Mouse (Mus musculus): Measurements from ENCODE around the gene Lamb3. TPM values are rescaled to one million over a fixed set of nuclear protein-coding genes. Genes with fewer than 3 reads are reported as not detected.

The Lamb3 gene
- polyA plus RNA-seq, 1 experiment from 2014 or later = 1.2 TPM

DNA sequence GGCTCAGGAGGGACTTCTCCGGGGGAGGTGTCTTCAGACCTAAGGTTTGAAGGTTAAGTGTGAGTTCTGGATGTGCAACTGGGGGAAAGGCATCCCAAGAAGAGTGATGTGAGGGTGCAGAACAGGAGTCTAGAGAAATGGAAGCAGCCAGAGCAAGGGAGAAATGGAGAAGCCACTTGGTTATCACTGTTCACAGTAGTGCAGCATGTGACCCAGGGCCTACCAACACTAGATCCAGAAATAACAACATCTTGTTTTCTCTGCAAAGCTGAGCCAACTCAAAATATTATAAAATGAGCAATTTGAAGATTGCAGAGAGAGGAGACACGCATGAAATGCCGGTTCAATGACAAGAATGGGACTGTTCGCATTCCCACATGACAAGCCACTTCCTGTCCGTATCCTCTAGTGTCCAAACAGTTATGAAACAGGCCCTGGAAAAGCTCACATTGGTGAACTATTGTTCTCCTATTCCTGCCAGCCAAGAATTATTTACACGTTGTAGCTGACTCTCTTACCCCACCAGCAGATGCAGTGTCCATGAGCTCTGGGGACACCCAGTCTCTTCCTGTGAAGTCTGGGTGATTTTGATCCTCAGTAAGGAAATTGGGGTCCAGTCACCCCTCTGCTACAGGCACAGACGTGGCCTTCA lies 54.5 kb downstream of the Lamb3 start:
- H3K9ac ChIP-seq (ENCODE audit: low read depth, low read length) = no peak overlapping the region
- ATAC-seq (ENCODE audit: low read depth) = peak; percentile 58
- H3K9me3 ChIP-seq (replicated peaks; ENCODE audit: control insufficient read depth, low read length) = no peaks in the 10 kb centered on the region
- no peaks in the 10 kb centered on the region for H3K36me3 ChIP-seq (ENCODE audit: control insufficient read depth, insufficient read depth)
- no peak overlapping the region for H3K4me3 ChIP-seq (ENCODE audit: low read depth, low read length)
- H3K27ac ChIP-seq (ENCODE audit: low read length) = 0 out of 2 replicates have a peak overlapping the region, but pooled peaks have one; percentile 26
- no peak overlapping the region for H3K4me2 ChIP-seq (ENCODE audit: low read depth, low read length)
- no peaks in the 10 kb centered on the region for H3K27me3 ChIP-seq (ENCODE audit: control insufficient read depth, insufficient read depth, low read depth, low read length)
- WGBS (ENCODE audit: insufficient replicate concordance) = 40% methylated on average over 7 of the region's 7 CpGs
- H3K4me1 ChIP-seq (ENCODE audit: control insufficient read depth, low read depth, low read length) = no peaks in the 10 kb centered on the region

DNA sequence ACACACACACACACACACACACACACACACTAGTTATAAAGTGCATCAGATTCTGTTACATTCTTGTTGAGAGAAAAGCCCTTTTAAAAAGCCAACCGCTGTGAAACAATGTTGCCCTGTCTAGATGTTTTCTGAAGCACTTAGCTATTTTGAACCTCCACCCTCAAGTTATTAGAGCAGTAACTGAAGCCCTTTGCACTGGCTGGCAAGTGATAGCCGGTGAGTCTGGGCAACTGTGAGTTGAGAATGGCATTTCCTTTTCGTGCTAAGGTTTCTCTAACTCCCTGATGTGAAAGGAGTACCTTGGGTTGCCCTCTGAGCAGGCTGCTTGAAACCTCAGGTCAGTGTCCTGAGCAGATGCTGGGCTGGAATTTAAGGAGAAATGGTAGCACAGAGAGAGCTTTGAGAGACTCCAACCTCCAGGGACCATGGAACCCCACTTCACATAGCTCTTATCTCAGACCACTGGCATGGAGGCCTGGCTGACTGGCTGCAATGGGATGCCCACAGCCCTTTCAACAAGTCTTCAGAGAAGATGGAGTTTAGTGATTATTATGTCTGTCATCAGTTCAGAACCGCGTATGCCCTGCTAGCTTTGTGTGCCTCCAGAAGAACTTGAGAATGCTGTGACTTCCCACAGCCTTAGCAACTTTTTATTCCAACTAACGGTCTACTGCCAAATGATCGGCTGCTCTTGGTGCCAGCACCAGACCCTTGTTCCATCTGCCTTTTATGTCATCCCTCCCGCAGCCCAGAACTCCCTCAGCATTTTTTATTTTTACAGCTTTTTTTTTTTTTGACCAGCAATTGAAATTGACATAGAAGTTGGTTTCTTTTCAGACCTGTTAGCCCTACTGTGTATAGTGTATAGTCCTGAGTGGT lies 55.8 kb downstream of the Lamb3 start:
- H3K9ac ChIP-seq (ENCODE audit: low read depth, low read length) = no peak overlapping the region
- H3K4me2 ChIP-seq (ENCODE audit: low read depth, low read length) = no peak overlapping the region
- H3K9me3 ChIP-seq (replicated peaks; ENCODE audit: control insufficient read depth, low read length) = no peaks in the 10 kb centered on the region
- H3K4me3 ChIP-seq (ENCODE audit: low read depth, low read length) = no peak overlapping the region
- no peaks in the 10 kb centered on the region for H3K4me1 ChIP-seq (ENCODE audit: control insufficient read depth, low read depth, low read length)
- H3K27ac ChIP-seq (ENCODE audit: low read length) = no peak overlapping the region
- H3K36me3 ChIP-seq (ENCODE audit: control insufficient read depth, insufficient read depth) = no peaks in the 10 kb centered on the region
- 51% methylated on average over 8 of the region's 8 CpGs for WGBS (ENCODE audit: insufficient replicate concordance)
- no peaks in the 10 kb centered on the region for H3K27me3 ChIP-seq (ENCODE audit: control insufficient read depth, insufficient read depth, low read depth, low read length)
- no peak for ATAC-seq (ENCODE audit: low read depth)

DNA sequence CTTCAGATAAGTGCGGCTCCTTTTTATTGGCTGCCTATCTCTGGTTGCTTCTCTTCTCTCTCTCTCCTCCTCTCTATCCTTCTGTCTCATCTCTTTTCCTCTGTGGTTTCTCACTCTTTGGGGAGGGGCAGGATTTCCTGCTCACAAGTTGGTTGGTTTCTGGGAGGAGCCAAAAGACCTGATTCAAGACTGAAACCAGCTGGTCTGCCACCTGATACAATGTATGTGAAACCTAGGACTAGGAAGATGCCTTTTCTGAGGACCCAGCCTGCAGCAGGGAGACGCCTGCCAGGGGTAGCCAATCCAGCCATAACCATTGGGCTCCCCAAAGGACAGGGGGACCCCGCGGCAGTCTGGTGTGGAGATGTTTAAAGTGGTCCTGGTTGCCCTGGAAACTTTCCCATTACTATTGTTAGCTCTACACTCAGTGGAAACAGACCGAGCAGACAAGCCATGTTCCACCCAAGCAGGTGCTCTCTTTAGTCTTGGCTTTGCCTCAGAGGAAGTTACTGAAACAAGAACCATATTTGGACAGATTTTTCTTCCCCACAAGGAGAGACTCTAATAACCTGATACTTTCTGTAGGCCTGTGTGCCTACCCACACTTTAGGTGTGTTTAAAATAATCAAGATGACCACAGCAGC lies 56.6 kb downstream of the Lamb3 start, which contains the start of gene Hsd11b1:
Gene Hsd11b1 (minus strand): TSS at position 121 of the 644 bp plus-strand sequence.
- no peaks in the 10 kb centered on the region for H3K4me1 ChIP-seq (ENCODE audit: control insufficient read depth, low read depth, low read length)
- H3K4me2 ChIP-seq (ENCODE audit: low read depth, low read length) = no peak within 1 kb of the TSS
- H3K27ac ChIP-seq (ENCODE audit: low read length) = no peak within 1 kb of the TSS
- H3K4me3 ChIP-seq (ENCODE audit: low read depth, low read length) = no peak within 1 kb of the TSS
- no peaks in the 10 kb centered on the region for H3K36me3 ChIP-seq (ENCODE audit: control insufficient read depth, insufficient read depth)
- H3K9me3 ChIP-seq (replicated peaks; ENCODE audit: control insufficient read depth, low read length) = no peaks in the 10 kb centered on the region
- 24% methylated on average over 5 of the region's 5 CpGs for WGBS (ENCODE audit: insufficient replicate concordance)
- H3K27me3 ChIP-seq (ENCODE audit: control insufficient read depth, insufficient read depth, low read depth, low read length) = no peaks in the 10 kb centered on the region
- no peak within 1 kb of the TSS for H3K9ac ChIP-seq (ENCODE audit: low read depth, low read length)
- ATAC-seq (ENCODE audit: low read depth) = no peak

DNA sequence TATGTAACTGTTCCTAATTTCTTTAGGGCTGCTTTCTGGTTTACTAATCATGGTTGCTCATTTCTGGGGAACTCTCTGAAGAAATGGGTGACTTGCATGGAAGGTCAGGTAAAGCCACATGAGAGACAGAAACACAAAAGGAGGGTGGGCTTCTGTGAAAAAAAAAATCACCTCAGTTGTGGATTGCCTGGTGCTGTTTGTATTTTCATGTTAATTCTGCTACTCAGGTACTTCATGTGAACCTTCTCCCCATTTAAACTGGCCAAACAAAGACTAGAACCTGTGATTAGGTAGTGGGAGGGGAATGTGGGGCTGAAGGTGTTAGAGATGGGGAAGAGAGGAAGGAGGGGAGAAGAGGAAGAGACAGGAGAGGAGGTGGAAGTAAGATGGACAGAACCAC lies 58.2 kb downstream of the Lamb3 start:
- Histone ChIP-seq H3K36me3 (ENCODE audit: control insufficient read depth, insufficient read depth) (no peaks in the 10 kb centered on the region), H3K27ac (ENCODE audit: low read length) (no peak overlapping the region), H3K4me3 (ENCODE audit: low read depth, low read length) (no peak overlapping the region), H3K4me1 (ENCODE audit: control insufficient read depth, low read depth, low read length) (no peaks in the 10 kb centered on the region), H3K4me2 (ENCODE audit: low read depth, low read length) (no peak overlapping the region), H3K9me3 (replicated peaks; ENCODE audit: control insufficient read depth, low read length) (no peaks in the 10 kb centered on the region), H3K9ac (ENCODE audit: low read depth, low read length) (no peak overlapping the region), H3K27me3 (ENCODE audit: control insufficient read depth, insufficient read depth, low read depth, low read length) (no peaks in the 10 kb centered on the region)
- no peak for ATAC-seq (ENCODE audit: low read depth)

DNA sequence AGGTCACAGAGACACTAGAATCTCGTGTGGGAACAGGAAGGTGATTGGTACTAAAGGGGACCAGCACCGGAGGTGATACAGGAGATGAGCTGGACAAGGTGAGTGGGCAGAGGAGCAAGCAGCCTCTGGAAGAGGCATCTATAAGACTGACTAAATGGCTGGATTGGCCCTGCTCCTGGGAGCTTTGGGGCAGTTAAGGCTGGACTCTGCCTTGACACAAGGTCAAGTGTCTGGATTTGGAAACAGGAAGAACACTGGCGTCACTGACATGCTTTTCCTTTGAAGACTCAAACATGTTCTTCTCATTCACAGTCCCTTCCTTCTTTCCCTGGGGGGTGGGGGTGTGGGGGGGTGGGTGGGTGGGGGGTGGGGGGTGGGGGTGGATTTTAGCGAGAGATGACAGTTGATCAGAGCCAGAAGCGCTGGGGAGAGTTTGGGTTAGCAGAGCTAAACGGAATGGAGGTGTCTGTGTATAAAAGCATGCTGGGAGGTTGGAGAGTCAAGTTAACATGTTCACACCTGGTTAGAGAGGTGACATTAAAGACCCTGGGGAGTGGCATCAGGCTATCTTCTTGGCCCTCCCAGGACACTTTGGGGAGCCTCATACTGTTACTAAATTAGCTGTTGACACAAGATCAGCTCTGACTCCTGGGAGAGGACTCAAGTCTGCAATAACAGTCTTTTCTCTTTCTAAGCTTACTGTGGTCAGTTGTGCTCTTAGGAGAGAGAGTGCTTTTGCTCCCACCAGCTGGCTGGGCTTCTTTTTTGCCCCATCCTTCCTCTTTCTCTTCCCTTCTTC lies 63.7 kb downstream of the Lamb3 start:
- Histone ChIP-seq H3K9ac (ENCODE audit: low read depth, low read length) (no peak overlapping the region), H3K27ac (ENCODE audit: low read length) (peak overlapping the region; percentile 15; the same call in 1 of the 2 replicates), H3K27me3 (ENCODE audit: control insufficient read depth, insufficient read depth, low read depth, low read length) (no peaks in the 10 kb centered on the region), H3K9me3 (replicated peaks; ENCODE audit: control insufficient read depth, low read length) (no peaks in the 10 kb centered on the region), H3K4me1 (ENCODE audit: control insufficient read depth, low read depth, low read length) (peaks cover 6% of the 10 kb centered on the region), H3K4me2 (ENCODE audit: low read depth, low read length) (peak overlapping the region; percentile 52), H3K4me3 (ENCODE audit: low read depth, low read length) (peak overlapping the region; percentile 63), H3K36me3 (ENCODE audit: control insufficient read depth, insufficient read depth) (no peaks in the 10 kb centered on the region)
- 21% methylated on average over 6 of the region's 6 CpGs for WGBS (ENCODE audit: insufficient replicate concordance)
- ATAC-seq (ENCODE audit: low read depth) = no peak

DNA sequence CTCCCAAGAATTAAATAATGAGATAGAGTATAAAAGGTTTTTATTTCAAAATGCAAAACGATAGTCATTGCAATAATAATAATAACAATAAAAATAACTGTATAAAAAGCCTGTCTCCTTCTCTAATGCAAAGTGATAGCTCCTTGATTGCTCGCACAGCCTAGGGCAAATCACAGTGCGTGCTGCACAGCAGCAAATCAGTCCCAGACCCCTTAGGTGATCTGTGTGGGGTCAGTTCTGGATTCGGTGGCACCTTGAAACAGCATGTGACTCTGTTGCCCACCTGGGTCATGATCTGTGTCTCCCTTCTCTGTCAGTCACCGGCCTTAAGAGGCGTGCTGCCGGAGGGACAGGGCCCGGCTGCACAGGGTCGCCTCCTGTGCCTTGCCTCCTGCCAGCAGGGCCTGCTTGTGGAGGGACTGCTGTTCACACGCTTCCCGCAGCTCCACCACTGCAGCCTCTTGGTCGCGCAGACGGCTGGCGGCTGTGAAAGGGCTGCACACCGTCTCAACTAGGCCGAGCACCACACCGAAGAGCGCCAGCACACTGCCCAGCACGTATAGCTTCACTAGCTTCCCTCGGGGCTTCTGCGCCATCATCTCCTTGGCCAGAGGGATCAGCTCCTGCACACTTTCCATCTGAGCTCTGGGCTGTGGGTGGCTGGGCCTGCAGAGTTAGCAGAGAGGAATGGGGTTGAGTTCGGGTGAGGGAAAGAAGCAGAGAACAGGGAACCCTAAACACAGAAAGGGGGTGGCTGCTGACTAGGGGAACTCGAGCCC lies 64.8 kb downstream of the Lamb3 start:
- peak overlapping the region; percentile 64 for H3K9ac ChIP-seq (ENCODE audit: low read depth, low read length)
- 29% methylated on average over 24 of the region's 24 CpGs for WGBS (ENCODE audit: insufficient replicate concordance)
- peak; percentile 7 for ATAC-seq (ENCODE audit: low read depth)
- no peaks in the 10 kb centered on the region for H3K36me3 ChIP-seq (ENCODE audit: control insufficient read depth, insufficient read depth)
- H3K9me3 ChIP-seq (replicated peaks; ENCODE audit: control insufficient read depth, low read length) = no peaks in the 10 kb centered on the region
- peaks cover 6% of the 10 kb centered on the region for H3K4me1 ChIP-seq (ENCODE audit: control insufficient read depth, low read depth, low read length)
- peak overlapping the region; percentile 63 for H3K4me3 ChIP-seq (ENCODE audit: low read depth, low read length)
- peak overlapping the region; percentile 52 for H3K4me2 ChIP-seq (ENCODE audit: low read depth, low read length)
- H3K27me3 ChIP-seq (ENCODE audit: control insufficient read depth, insufficient read depth, low read depth, low read length) = no peaks in the 10 kb centered on the region
- H3K27ac ChIP-seq (ENCODE audit: low read length) = peak overlapping the region; percentile 83

DNA sequence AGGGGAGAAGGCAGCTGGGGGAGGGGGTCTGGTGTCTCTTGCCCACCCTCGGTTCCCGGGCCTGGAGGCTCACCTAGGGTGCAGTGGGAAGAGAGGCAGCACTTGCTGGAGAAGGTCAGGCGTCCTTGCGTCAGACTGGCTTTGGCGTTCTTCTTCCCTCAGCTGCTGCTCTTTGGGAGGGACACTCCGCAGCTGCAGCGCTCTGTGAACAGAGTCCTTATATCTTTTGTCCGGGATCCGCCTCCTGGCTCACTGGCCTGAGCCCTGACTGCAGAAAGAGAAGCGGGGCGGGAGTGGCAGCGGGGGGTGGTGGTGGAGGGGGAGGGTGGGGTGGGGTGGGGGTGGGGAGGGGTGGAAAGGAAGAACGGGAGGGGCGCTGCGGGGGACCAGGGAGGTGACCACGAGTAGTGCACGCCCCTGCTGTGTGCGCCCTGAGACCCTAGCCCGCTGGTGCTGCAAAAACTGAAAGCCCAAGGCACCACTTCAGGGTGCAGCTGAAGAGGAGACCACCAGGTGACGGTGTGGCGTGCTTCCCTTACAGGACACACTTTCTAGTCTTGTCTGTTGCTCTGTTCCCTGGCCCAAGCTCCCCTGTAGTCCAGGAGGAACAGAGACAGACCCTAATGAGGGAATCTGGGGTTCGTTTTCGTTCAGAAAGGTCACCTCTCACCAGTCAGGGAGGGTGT lies 65.6 kb downstream of the Lamb3 start, which contains the start of gene G0s2:
Gene G0s2 (minus strand): TSS at position 302 of the 686 bp plus-strand sequence.
- no peaks in the 10 kb centered on the region for H3K36me3 ChIP-seq (ENCODE audit: control insufficient read depth, insufficient read depth)
- H3K27ac ChIP-seq (ENCODE audit: low read length) = peak within 1 kb of the TSS; percentile 83
- peak within 1 kb of the TSS; percentile 64 for H3K9ac ChIP-seq (ENCODE audit: low read depth, low read length)
- peaks cover 6% of the 10 kb centered on the region for H3K4me1 ChIP-seq (ENCODE audit: control insufficient read depth, low read depth, low read length)
- peak within 1 kb of the TSS; percentile 52 for H3K4me2 ChIP-seq (ENCODE audit: low read depth, low read length)
- peak within 1 kb of the TSS; percentile 63 for H3K4me3 ChIP-seq (ENCODE audit: low read depth, low read length)
- H3K9me3 ChIP-seq (replicated peaks; ENCODE audit: control insufficient read depth, low read length) = no peaks in the 10 kb centered on the region
- peak; percentile 80 for ATAC-seq (ENCODE audit: low read depth)
- H3K27me3 ChIP-seq (ENCODE audit: control insufficient read depth, insufficient read depth, low read depth, low read length) = no peaks in the 10 kb centered on the region
- WGBS (ENCODE audit: insufficient replicate concordance) = under 1% methylated on average over 22 of the region's 23 CpGs

All from liver, embryonic 16.5 days (tissue).